In genomic region chr11:6273607-6274006, GRCm38 (mm10) we compare ENCODE assay signal across 8 mouse cellular contexts. TPM values are rescaled to one million over a fixed set of nuclear protein-coding genes. Genes with fewer than 3 reads are reported as not detected.
DNase-seq lines count a peak whose midpoint lies in the region; ATAC-seq and TF ChIP-seq lines count a peak whose summit lies in the region.

No protein-coding gene starts in this region.

- 30% methylated on average over 11 of the region's 11 CpGs for WGBS in thymus, adult 2 months
- 63% methylated on average over 11 of the region's 11 CpGs for WGBS in limb, embryonic 13.5 days
- WGBS in stomach, embryonic 16.5 days: 46% methylated on average over 11 of the region's 11 CpGs

- no peak for ATAC-seq in limb, embryonic 13.5 days (ENCODE audit: low FRiP score, low read depth)
- ATAC-seq in stomach, embryonic 16.5 days (ENCODE audit: insufficient read depth, low FRiP score): peak; percentile 19; the same call in 1 of the 2 replicates

- H3K36me3 ChIP-seq in thymus, adult 2 months (ENCODE audit: control insufficient read depth, insufficient read depth, low read length): no peaks in the 10 kb centered on the region
- peaks cover 35% of the 10 kb centered on the region for H3K36me3 ChIP-seq in limb, embryonic 13.5 days
- H3K36me3 ChIP-seq in stomach, embryonic 16.5 days (ENCODE audit: control insufficient read depth, insufficient read depth, low read length): peaks cover 8% of the 10 kb centered on the region; the same call in 1 of the 2 replicates

- TF ChIP-seq POLR2A in thymus, adult 2 months (IDR thresholded peaks at IDR 0.05; ENCODE audit: control insufficient read depth, extremely low read depth, insufficient read depth, low read length, poor library complexity): no peak

- no peak for TF ChIP-seq CTCF in thymus, adult 2 months (IDR thresholded peaks at IDR 0.05; ENCODE audit: borderline replicate concordance, control insufficient read depth, extremely low read depth, insufficient read depth, low read length, poor library complexity)

- H3K4me2 ChIP-seq in limb, embryonic 13.5 days (replicated peaks): peak overlapping the region; percentile 92
- H3K4me2 ChIP-seq in stomach, embryonic 16.5 days (ENCODE audit: low read depth, low read length): peak overlapping the region; percentile 93

- H3K27ac ChIP-seq in thymus, adult 2 months (ENCODE audit: control insufficient read depth, insufficient read depth, low read length): no peak overlapping the region
- no peak overlapping the region for H3K27ac ChIP-seq in limb, embryonic 13.5 days
- H3K27ac ChIP-seq in stomach, embryonic 16.5 days (ENCODE audit: low read length): no peak overlapping the region

- H3K4me1 ChIP-seq in thymus, adult 2 months (replicated peaks; ENCODE audit: control insufficient read depth, insufficient read depth, low read length): peaks cover 11% of the 10 kb centered on the region
- peaks cover 19% of the 10 kb centered on the region for H3K4me1 ChIP-seq in limb, embryonic 13.5 days
- peaks cover 18% of the 10 kb centered on the region for H3K4me1 ChIP-seq in stomach, embryonic 16.5 days (ENCODE audit: control insufficient read depth, insufficient read depth, low read length)

- no peaks in the 10 kb centered on the region for H3K9me3 ChIP-seq in limb, embryonic 13.5 days
- no peaks in the 10 kb centered on the region for H3K9me3 ChIP-seq in stomach, embryonic 16.5 days (replicated peaks; ENCODE audit: control insufficient read depth, low read length)

- peak overlapping the region; percentile 92 for H3K4me3 ChIP-seq in thymus, adult 2 months (ENCODE audit: control insufficient read depth, insufficient read depth, low read length)
- H3K4me3 ChIP-seq in limb, embryonic 13.5 days: peak overlapping the region; percentile 98
- H3K4me3 ChIP-seq in stomach, embryonic 16.5 days (replicated peaks; ENCODE audit: low read length): peak overlapping the region; percentile 91

- no peaks in the 10 kb centered on the region for H3K27me3 ChIP-seq in thymus, adult 2 months (ENCODE audit: control insufficient read depth, insufficient read depth, low read length)
- H3K27me3 ChIP-seq in limb, embryonic 13.5 days: no peaks in the 10 kb centered on the region
- no peaks in the 10 kb centered on the region for H3K27me3 ChIP-seq in stomach, embryonic 16.5 days (ENCODE audit: control insufficient read depth, insufficient read depth, low read length)

- peak; percentile 48 for DNase-seq in cerebellum, adult 11-12 months
- DNase-seq in cerebellum, adult 18-20 months: no peak
- DNase-seq in thymus, adult 2 months: no peak
- no peak for DNase-seq in thymus, adult 18-20 months
- DNase-seq in embryo, embryonic 10.5 days (ENCODE audit: low spot score): no peak
- DNase-seq in adrenal gland, adult 18-20 months (ENCODE audit: low spot score in 2 of 2): no peak

- peak overlapping the region; percentile 91 for H3K9ac ChIP-seq in limb, embryonic 13.5 days
- H3K9ac ChIP-seq in stomach, embryonic 16.5 days (ENCODE audit: low read length): peak overlapping the region; percentile 95

RNA-seq across cellular contexts. Expression of gene Tmed4, which starts 1.1 kb away (rescaled TPM):
- 102 and 109 TPM in 2 replicates for polyA plus RNA-seq in thymus, adult 2 months (2012; rRNA removed)
- 109 and 113 TPM in 2 replicates for polyA plus RNA-seq in limb, embryonic 13.5 days (2015; fragmentation: Nextera tagmentation; extraction: Ambion mirVana)
- 119 and 122 TPM in 2 replicates for polyA plus RNA-seq in stomach, embryonic 16.5 days (2015; fragmentation: Nextera tagmentation; extraction: Ambion mirVana)
- 100 to 1,000 TPM; 107 to 112 TPM for total RNA-seq in adrenal gland, adult 18-20 months (2021)

RNA-seq across cellular contexts. Expression of gene Ddx56, which starts 6.0 kb away (rescaled TPM):
- polyA plus RNA-seq in thymus, adult 2 months (2012; rRNA removed): 43.4 and 45.5 TPM in 2 replicates
- 98.1 and 101 TPM in 2 replicates for polyA plus RNA-seq in limb, embryonic 13.5 days (2015; fragmentation: Nextera tagmentation; extraction: Ambion mirVana)
- 85.2 and 87.6 TPM in 2 replicates for polyA plus RNA-seq in stomach, embryonic 16.5 days (2015; fragmentation: Nextera tagmentation; extraction: Ambion mirVana)
- total RNA-seq in adrenal gland, adult 18-20 months (2021): 10 to 100 TPM; 48.2 to 52.5 TPM

RNA-seq across cellular contexts. Expression of gene Ogdh, which starts 17.8 kb away (rescaled TPM):
- polyA plus RNA-seq in thymus, adult 2 months (2012; rRNA removed): 153 and 168 TPM in 2 replicates
- 84.1 and 95.0 TPM in 2 replicates for polyA plus RNA-seq in limb, embryonic 13.5 days (2015; fragmentation: Nextera tagmentation; extraction: Ambion mirVana)
- 134 and 137 TPM in 2 replicates for polyA plus RNA-seq in stomach, embryonic 16.5 days (2015; fragmentation: Nextera tagmentation; extraction: Ambion mirVana)
- 100 to 1,000 TPM; 633 to 799 TPM for total RNA-seq in adrenal gland, adult 18-20 months (2021)

RNA-seq across cellular contexts. Expression of gene Npc1l1, which starts 43.7 kb away (rescaled TPM):
- polyA plus RNA-seq in thymus, adult 2 months (2012; rRNA removed): 0.20 and 0.24 TPM in 2 replicates
- polyA plus RNA-seq in limb, embryonic 13.5 days (2015; fragmentation: Nextera tagmentation; extraction: Ambion mirVana): 0.03 and 0.06 TPM in 2 replicates
- polyA plus RNA-seq in stomach, embryonic 16.5 days (2015; fragmentation: Nextera tagmentation; extraction: Ambion mirVana): 3.5 and 3.8 TPM in 2 replicates
- total RNA-seq in adrenal gland, adult 18-20 months (2021): under 1 TPM in 1 of 2 experiments, not detected in 1; 0.06 TPM
